Mouse (Mus musculus): ENCODE measurements around the gene Ankrd50. TPM values are rescaled to one million over a fixed set of nuclear protein-coding genes. Genes with fewer than 3 reads are reported as not detected.

The Ankrd50 gene
- polyA plus RNA-seq, 2 experiments: 29.4 to 46.5 TPM

DNA sequence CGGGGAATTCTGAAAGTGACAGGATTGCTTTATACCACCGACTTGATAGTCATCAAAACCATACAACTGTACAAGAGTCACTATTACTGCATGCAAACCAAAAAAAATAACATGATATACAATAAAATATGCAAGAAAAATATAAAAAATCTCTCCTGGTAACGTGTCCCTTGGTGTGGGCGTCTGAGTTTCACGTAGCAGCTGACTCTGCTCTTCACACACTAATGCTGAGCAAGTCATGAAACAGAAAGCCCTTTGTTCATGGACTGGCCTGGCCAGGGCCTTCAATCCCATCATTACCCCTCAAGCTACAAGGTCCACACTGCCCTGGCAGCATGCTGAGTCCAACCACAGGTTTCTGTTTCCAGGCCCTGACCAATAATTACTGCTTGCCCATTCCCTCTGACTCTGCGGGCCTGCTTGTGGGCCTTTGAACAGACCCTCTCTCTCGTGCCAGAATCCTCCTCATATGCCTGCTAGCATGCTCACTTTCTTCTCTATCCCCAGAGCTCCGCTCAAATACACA lies 17.7 kb downstream of the Ankrd50 start:
- ATAC-seq (ENCODE audit: low FRiP score, low read depth): no peak
- Histone ChIP-seq H3K27ac (replicated peaks; ENCODE audit: low read depth, low read length) (no peak overlapping the region), H3K4me2 (replicated peaks; ENCODE audit: low read depth, low read length, severe bottlenecking) (no peak overlapping the region), H3K9ac (ENCODE audit: low read depth, low read length, severe bottlenecking) (no peak overlapping the region), H3K27me3 (ENCODE audit: control insufficient read depth, insufficient read depth, low read length) (no peaks in the 10 kb centered on the region), H3K4me3 (replicated peaks; ENCODE audit: low read length) (no peak overlapping the region), H3K9me3 (ENCODE audit: control insufficient read depth, low read length) (no peaks in the 10 kb centered on the region), H3K4me1 (ENCODE audit: control insufficient read depth, insufficient read depth, low read length) (peaks cover 5% of the 10 kb centered on the region; the same call in 1 of the 2 replicates), H3K36me3 (ENCODE audit: control insufficient read depth, insufficient read depth, low read length) (peaks cover 16% of the 10 kb centered on the region)
- no peak for DNase-seq (ENCODE audit: low spot score)
- 79% methylated on average over 8 of the region's 8 CpGs for WGBS
- TF ChIP-seq POLR2A (IDR thresholded peaks at IDR 0.05; ENCODE audit: borderline replicate concordance, extremely low read depth, insufficient read depth, insufficient read length): no peak

- H3K9ac ChIP-seq (ENCODE audit: low read depth, low read length, severe bottlenecking): no peak overlapping the region
- ATAC-seq (ENCODE audit: low FRiP score, low read depth) (no peak), DNase-seq (ENCODE audit: low spot score) (no peak)
- no peaks in the 10 kb centered on the region for H3K9me3 ChIP-seq (ENCODE audit: control insufficient read depth, low read length)
- H3K27me3 ChIP-seq (ENCODE audit: control insufficient read depth, insufficient read depth, low read length): no peaks in the 10 kb centered on the region
- no peak overlapping the region for H3K4me3 ChIP-seq (replicated peaks; ENCODE audit: low read length)
- peaks cover 3% of the 10 kb centered on the region; the same call in 1 of the 2 replicates for H3K4me1 ChIP-seq (ENCODE audit: control insufficient read depth, insufficient read depth, low read length)
- TF ChIP-seq POLR2A (IDR thresholded peaks at IDR 0.05; ENCODE audit: borderline replicate concordance, extremely low read depth, insufficient read depth, insufficient read length): no peak
- H3K27ac ChIP-seq (replicated peaks; ENCODE audit: low read depth, low read length): 0 out of 2 replicates have a peak overlapping the region, but pooled peaks have one; percentile 5
- WGBS: 91% methylated on average over 5 of the region's 5 CpGs
- H3K4me2 ChIP-seq (replicated peaks; ENCODE audit: low read depth, low read length, severe bottlenecking): no peak overlapping the region
- peaks cover 23% of the 10 kb centered on the region for H3K36me3 ChIP-seq (ENCODE audit: control insufficient read depth, insufficient read depth, low read length)
Observed at GRCm38 (mm10) chr3:38466139-38466538, 18.5 kb downstream of the Ankrd50 start.

GRCm38 (mm10) chr3:38463149-38463548 lies 21.5 kb downstream of the Ankrd50 start:
- TF ChIP-seq POLR2A (IDR thresholded peaks at IDR 0.05; ENCODE audit: borderline replicate concordance, extremely low read depth, insufficient read depth, insufficient read length): no peak
- Histone ChIP-seq H3K4me1 (ENCODE audit: control insufficient read depth, insufficient read depth, low read length) (peaks cover 3% of the 10 kb centered on the region; the same call in 1 of the 2 replicates), H3K9ac (ENCODE audit: low read depth, low read length, severe bottlenecking) (no peak overlapping the region), H3K4me2 (replicated peaks; ENCODE audit: low read depth, low read length, severe bottlenecking) (no peak overlapping the region), H3K27ac (replicated peaks; ENCODE audit: low read depth, low read length) (no peak overlapping the region), H3K4me3 (replicated peaks; ENCODE audit: low read length) (no peak overlapping the region), H3K27me3 (ENCODE audit: control insufficient read depth, insufficient read depth, low read length) (no peaks in the 10 kb centered on the region), H3K36me3 (ENCODE audit: control insufficient read depth, insufficient read depth, low read length) (peaks cover 48% of the 10 kb centered on the region), H3K9me3 (ENCODE audit: control insufficient read depth, low read length) (no peaks in the 10 kb centered on the region)
- no peak for ATAC-seq (ENCODE audit: low FRiP score, low read depth)
- 98% methylated on average over 2 of the region's 2 CpGs for WGBS
- DNase-seq (ENCODE audit: low spot score): no peak

- no peaks in the 10 kb centered on the region for H3K9me3 ChIP-seq (ENCODE audit: control insufficient read depth, low read length)
- no peak overlapping the region for H3K4me2 ChIP-seq (replicated peaks; ENCODE audit: low read depth, low read length, severe bottlenecking)
- H3K9ac ChIP-seq (ENCODE audit: low read depth, low read length, severe bottlenecking): no peak overlapping the region
- ATAC-seq (ENCODE audit: low FRiP score, low read depth): no peak
- H3K36me3 ChIP-seq (ENCODE audit: control insufficient read depth, insufficient read depth, low read length): peaks cover 53% of the 10 kb centered on the region
- no peak for TF ChIP-seq POLR2A (IDR thresholded peaks at IDR 0.05; ENCODE audit: borderline replicate concordance, extremely low read depth, insufficient read depth, insufficient read length)
- no peaks in the 10 kb centered on the region for H3K4me1 ChIP-seq (ENCODE audit: control insufficient read depth, insufficient read depth, low read length)
- H3K4me3 ChIP-seq (replicated peaks; ENCODE audit: low read length): no peak overlapping the region
- no peaks in the 10 kb centered on the region for H3K27me3 ChIP-seq (ENCODE audit: control insufficient read depth, insufficient read depth, low read length)
- 63% methylated on average over 2 of the region's 2 CpGs for WGBS
- DNase-seq (ENCODE audit: low spot score): no peak
- no peak overlapping the region for H3K27ac ChIP-seq (replicated peaks; ENCODE audit: low read depth, low read length)
Observed at GRCm38 (mm10) chr3:38461742-38462141, 22.9 kb downstream of the Ankrd50 start.

DNA sequence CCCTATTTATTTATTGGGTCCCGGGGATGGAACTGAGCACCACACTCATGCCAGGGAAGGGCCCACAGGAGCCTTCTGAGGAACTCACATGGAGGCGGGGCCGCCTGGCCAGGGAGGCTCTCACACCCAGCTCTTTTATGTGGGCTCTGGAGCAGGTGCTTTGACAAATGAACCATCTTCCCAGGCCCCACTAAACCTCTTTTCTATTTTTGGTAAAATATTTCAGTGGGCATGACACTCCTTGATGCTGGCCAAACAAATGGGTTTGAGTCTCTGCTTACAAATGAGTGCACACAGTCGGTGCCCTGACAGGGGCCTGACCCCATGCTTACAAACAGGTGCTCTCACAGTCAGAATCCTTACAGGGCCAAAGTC lies 24.4 kb downstream of the Ankrd50 start:
- no peak for ATAC-seq (ENCODE audit: low FRiP score, low read depth)
- no peak overlapping the region for H3K27ac ChIP-seq (replicated peaks; ENCODE audit: low read depth, low read length)
- no peak for DNase-seq (ENCODE audit: low spot score)
- WGBS: 94% methylated on average over 4 of the region's 4 CpGs
- no peaks in the 10 kb centered on the region for H3K4me1 ChIP-seq (ENCODE audit: control insufficient read depth, insufficient read depth, low read length)
- H3K36me3 ChIP-seq (ENCODE audit: control insufficient read depth, insufficient read depth, low read length): peaks cover 68% of the 10 kb centered on the region
- no peaks in the 10 kb centered on the region for H3K27me3 ChIP-seq (ENCODE audit: control insufficient read depth, insufficient read depth, low read length)
- no peak for TF ChIP-seq POLR2A (IDR thresholded peaks at IDR 0.05; ENCODE audit: borderline replicate concordance, extremely low read depth, insufficient read depth, insufficient read length)
- no peak overlapping the region for H3K4me3 ChIP-seq (replicated peaks; ENCODE audit: low read length)
- no peak overlapping the region for H3K9ac ChIP-seq (ENCODE audit: low read depth, low read length, severe bottlenecking)
- H3K4me2 ChIP-seq (replicated peaks; ENCODE audit: low read depth, low read length, severe bottlenecking): no peak overlapping the region
- H3K9me3 ChIP-seq (ENCODE audit: control insufficient read depth, low read length): no peaks in the 10 kb centered on the region

Measured in limb, embryonic 14.5 days (tissue).